Mouse (Mus musculus): ENCODE measurements around the gene Incenp.

DNA sequence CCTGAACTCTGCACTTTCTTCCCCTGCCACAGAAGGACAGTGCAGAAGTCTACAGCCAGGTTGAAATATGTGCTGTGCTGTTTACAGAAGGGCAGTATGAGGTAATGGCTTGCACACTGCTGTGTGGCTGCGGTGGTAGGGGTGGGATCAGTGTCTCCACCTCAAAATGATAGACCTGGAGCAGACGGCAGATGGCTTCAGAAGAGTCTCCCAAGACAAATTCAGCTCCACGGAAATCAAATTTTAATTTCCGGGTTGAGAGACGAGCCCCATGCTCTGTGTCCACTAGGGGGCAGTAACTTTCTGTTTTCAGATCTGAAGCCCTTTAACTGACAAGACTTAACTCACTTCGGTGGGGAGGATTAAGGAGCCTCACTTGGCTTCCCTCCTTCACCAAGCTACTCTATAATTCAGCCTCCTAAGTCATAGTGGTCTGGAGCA lies 12.0 kb upstream of the Incenp start:
- TF ChIP-seq CTCF (IDR thresholded peaks at IDR 0.05; ENCODE audit: control insufficient read depth, insufficient read depth, low read length) (peak; percentile 25; the same call in 1 of the 2 replicates), POLR2A (IDR thresholded peaks at IDR 0.05; ENCODE audit: borderline replicate concordance, control insufficient read depth, low read depth, low read length) (no peak)
